Mouse (Mus musculus) cerebellum, postnatal 14 days (tissue): Measurements from ENCODE around the gene Bid.
"Not testable (repeated sequence)": the region's sequence is repeated elsewhere in the genome, so short reads cannot be mapped to it uniquely, and the experiment has no call there.

Source experiments
- DNase-seq, 2 experiments: peaks; one replicate each; pipeline ENCODE4 v3.0.0; 2021; ENCODE audit warnings: mixed read lengths in 2 of 2

Gene Bid

GRCm38 (mm10) chr6:120933670-120934069 is 17.0 kb upstream of the Bid start:
- DNase-seq, result no peak

- no peak for DNase-seq
These were observed 15.9 kb upstream of the Bid start for GRCm38 (mm10) chr6:120932597-120932996.

- no peak for DNase-seq
These were observed 14.0 kb upstream of the Bid start for GRCm38 (mm10) chr6:120930450-120931306.

GRCm38 (mm10) chr6:120929421-120929820 is 12.8 kb upstream of the Bid start:
- no peak for DNase-seq

GRCm38 (mm10) chr6:120927765-120928164 is 11.1 kb upstream of the Bid start:
- DNase-seq, result peak; percentile 52 to 74

GRCm38 (mm10) chr6:120926880-120927279 is 10.2 kb upstream of the Bid start:
- no peak for DNase-seq

GRCm38 (mm10) chr6:120924791-120925321 is 8.2 kb upstream of the Bid start:
- not testable (repeated sequence) for DNase-seq

GRCm38 (mm10) chr6:120917975-120918374 is 1.3 kb upstream of the Bid start:
- no peak for DNase-seq

GRCm38 (mm10) chr6:120916972-120917881 is 574 bp upstream of the Bid start:
- peak; percentile 26 to 37 for DNase-seq

- no peak for DNase-seq
These were observed 1.0 kb downstream of the Bid start for GRCm38 (mm10) chr6:120915649-120915975.

GRCm38 (mm10) chr6:120914911-120915648 is 1.6 kb downstream of the Bid start:
- peak; percentile 39 to 64 for DNase-seq

- DNase-seq, result peak; percentile 53 to 64
These were observed 2.1 kb downstream of the Bid start for GRCm38 (mm10) chr6:120914533-120914910.

GRCm38 (mm10) chr6:120913783-120914182 is 2.9 kb downstream of the Bid start:
- DNase-seq, result no peak

- DNase-seq, result no peak
These were observed 3.7 kb downstream of the Bid start for GRCm38 (mm10) chr6:120912931-120913330.

GRCm38 (mm10) chr6:120911213-120912007 is 5.2 kb downstream of the Bid start:
- peak; percentile 26 to 56 for DNase-seq

GRCm38 (mm10) chr6:120909501-120909900 is 7.2 kb downstream of the Bid start:
- no peak for DNase-seq

- DNase-seq, result not testable (repeated sequence)
These were observed 8.6 kb downstream of the Bid start for GRCm38 (mm10) chr6:120907876-120908597.

GRCm38 (mm10) chr6:120906521-120906920 is 10.1 kb downstream of the Bid start:
- peak; percentile 31 to 61 for DNase-seq

- DNase-seq, result no peak
These were observed 11.5 kb downstream of the Bid start for GRCm38 (mm10) chr6:120905111-120905510.

GRCm38 (mm10) chr6:120903961-120904360 is 12.7 kb downstream of the Bid start:
- no peak for DNase-seq

- peak; percentile 30 to 48 for DNase-seq
These were observed 13.2 kb downstream of the Bid start for GRCm38 (mm10) chr6:120903450-120903912.
